Mouse (Mus musculus): ENCODE measurements around the gene Slc6a11.

GRCm38 (mm10) chr6:114269589-114269988 is 138.5 kb downstream of the Slc6a11 start:
- no peak for TF ChIP-seq CTCF (IDR thresholded peaks at IDR 0.05; ENCODE audit: borderline replicate concordance, insufficient read depth, low read depth, low read length)
- no peak for TF ChIP-seq POLR2A (IDR thresholded peaks at IDR 0.05; ENCODE audit: borderline replicate concordance, insufficient read depth, low read length)

All from cerebellum, adult 2 months (tissue).